ENCODE assay signal across 22 mouse cellular contexts in genomic region chr3:102462703-102463336, GRCm38 (mm10). TPM values are rescaled to one million over a fixed set of nuclear protein-coding genes. Genes with fewer than 3 reads are reported as not detected.
DNase-seq lines count a peak whose midpoint lies in the region; ATAC-seq and TF ChIP-seq lines count a peak whose summit lies in the region.
"Had no signal": no experiment of that assay in that cellular context is flagged by ENCODE, and none has a peak within 500 bp of the region (broad histone marks: within the 10 kb centered on the region; RNA-seq: fewer than 3 reads in every experiment).

No protein-coding gene starts in this region.

- DNase-seq in forebrain, embryonic 11.5 days (ENCODE audit: low spot score) = no peak
- DNase-seq in heart, adult 11 months = peak; percentile 84
- DNase-seq in heart, postnatal 4 days = no peak
- no peak for DNase-seq in forebrain, postnatal 0 days
- DNase-seq in gastrocnemius, postnatal 10 days = no peak
- DNase-seq in frontal cortex, adult 2 months (ENCODE audit: extremely low spot score in 1 of 2, low spot score in 1 of 2) = no peak
- DNase-seq: adrenal gland, adult 8-10 months; adrenal gland, postnatal 25 days; cerebellum, adult 18-20 months; cerebellum, adult 9-10 months; cerebellum, postnatal 14 days; gastrocnemius, postnatal 14 days; heart, adult 18-20 months; heart, postnatal 36 days had no signal

- no peak for TF ChIP-seq CTCF in forebrain, postnatal 0 days (IDR thresholded peaks at IDR 0.05; ENCODE audit: low read depth)

- H3K27ac ChIP-seq in forebrain, embryonic 13.5 days = no peak overlapping the region
- H3K27ac ChIP-seq in forebrain, embryonic 11.5 days (ENCODE audit: low read depth, low read length) = no peak overlapping the region
- no peak overlapping the region for H3K27ac ChIP-seq in forebrain, postnatal 0 days (ENCODE audit: low read depth, low read length)
- H3K27ac ChIP-seq: heart, embryonic 15.5 days; hindbrain, embryonic 14.5 days; hindbrain, postnatal 0 days had no signal

- H3K27me3 ChIP-seq in forebrain, embryonic 13.5 days = no peaks in the 10 kb centered on the region
- no peaks in the 10 kb centered on the region for H3K27me3 ChIP-seq in forebrain, embryonic 11.5 days (ENCODE audit: control insufficient read depth, insufficient read depth, low read length)
- no peaks in the 10 kb centered on the region for H3K27me3 ChIP-seq in forebrain, postnatal 0 days (ENCODE audit: insufficient read depth, low read length)
- H3K27me3 ChIP-seq: heart, embryonic 15.5 days had no signal

- no peak overlapping the region for H3K4me2 ChIP-seq in forebrain, embryonic 13.5 days
- H3K4me2 ChIP-seq in forebrain, embryonic 11.5 days (ENCODE audit: low read depth, low read length, severe bottlenecking) = no peak overlapping the region
- no peak overlapping the region for H3K4me2 ChIP-seq in forebrain, postnatal 0 days (ENCODE audit: low read depth)
- H3K4me2 ChIP-seq: heart, embryonic 12.5 days; heart, embryonic 15.5 days; hindbrain, embryonic 14.5 days had no signal

- no peak overlapping the region for H3K9ac ChIP-seq in forebrain, embryonic 13.5 days
- no peak overlapping the region for H3K9ac ChIP-seq in forebrain, embryonic 11.5 days (ENCODE audit: low read length)
- no peak overlapping the region for H3K9ac ChIP-seq in forebrain, postnatal 0 days
- H3K9ac ChIP-seq: heart, embryonic 12.5 days; heart, embryonic 15.5 days; hindbrain, embryonic 14.5 days had no signal

- H3K4me1 ChIP-seq in forebrain, embryonic 13.5 days = no peaks in the 10 kb centered on the region
- H3K4me1 ChIP-seq in forebrain, embryonic 11.5 days (replicated peaks; ENCODE audit: control insufficient read depth, insufficient read depth, low read length) = no peaks in the 10 kb centered on the region
- no peaks in the 10 kb centered on the region for H3K4me1 ChIP-seq in forebrain, postnatal 0 days (ENCODE audit: insufficient read depth)
- H3K4me1 ChIP-seq: heart, embryonic 12.5 days; heart, embryonic 15.5 days had no signal

- H3K9me3 ChIP-seq in forebrain, embryonic 13.5 days (replicated peaks) = no peaks in the 10 kb centered on the region
- H3K9me3 ChIP-seq in forebrain, embryonic 11.5 days (ENCODE audit: control insufficient read depth, low read length) = no peaks in the 10 kb centered on the region
- no peaks in the 10 kb centered on the region for H3K9me3 ChIP-seq in forebrain, postnatal 0 days (ENCODE audit: low read length)
- H3K9me3 ChIP-seq: heart, embryonic 12.5 days; heart, embryonic 15.5 days had no signal

- H3K36me3 ChIP-seq in forebrain, embryonic 13.5 days (ENCODE audit: poor library complexity, severe bottlenecking) = no peaks in the 10 kb centered on the region
- no peaks in the 10 kb centered on the region for H3K36me3 ChIP-seq in forebrain, embryonic 11.5 days (ENCODE audit: control insufficient read depth, insufficient read depth, low read length)
- H3K36me3 ChIP-seq in forebrain, postnatal 0 days (ENCODE audit: insufficient read depth) = no peaks in the 10 kb centered on the region
- H3K36me3 ChIP-seq: heart, embryonic 12.5 days; heart, embryonic 15.5 days had no signal

- 58% methylated on average over 6 of the region's 9 CpGs for WGBS in forebrain, embryonic 13.5 days
- WGBS in forebrain, embryonic 11.5 days = 65% methylated on average over 9 of the region's 9 CpGs
- WGBS in forebrain, postnatal 0 days = 48% methylated on average over 9 of the region's 9 CpGs

- no peak overlapping the region for H3K4me3 ChIP-seq in forebrain, embryonic 13.5 days
- H3K4me3 ChIP-seq in forebrain, embryonic 11.5 days (ENCODE audit: low read depth, low read length) = no peak overlapping the region
- no peak overlapping the region for H3K4me3 ChIP-seq in forebrain, postnatal 0 days (ENCODE audit: low read depth, low read length)
- H3K4me3 ChIP-seq: heart, embryonic 12.5 days; heart, embryonic 15.5 days had no signal

- ATAC-seq in forebrain, embryonic 13.5 days = peak; percentile 67
- ATAC-seq in forebrain, embryonic 11.5 days (replicated peaks; ENCODE audit: low FRiP score) = no peak
- ATAC-seq in forebrain, postnatal 0 days = peak; percentile 61; the same call in 1 of the 2 replicates
- ATAC-seq: activated CD4-positive, CD25-positive, alpha-beta regulatory T cell, adult 4 months; hindbrain, postnatal 0 days; inflammation-experienced regulatory T-cells, adult 6 months; intestine, embryonic 16.5 days had no signal

RNA-seq across cellular contexts. Expression of gene Ngf, which starts 6.9 kb away (rescaled TPM):
- polyA plus RNA-seq in forebrain, embryonic 13.5 days (2015; fragmentation: Nextera tagmentation; extraction: Ambion mirVana) = 0.25 and 0.40 TPM in 2 replicates
- 0.57 and 1.0 TPM in 2 replicates for polyA plus RNA-seq in forebrain, embryonic 11.5 days (2014; fragmentation: Nextera tagmentation; extraction: Ambion mirVana)
- 1 to 10 TPM; 6.3 to 7.2 TPM for total RNA-seq in heart, postnatal 4 days (2021)
- total RNA-seq in forebrain, postnatal 0 days (2014; rRNA removed) = 1.2 and 3.2 TPM in 2 replicates
- 1.1 and 1.2 TPM in 2 replicates for polyA plus RNA-seq in forebrain, postnatal 0 days (2015; fragmentation: Nextera tagmentation; extraction: Ambion mirVana)
- total RNA-seq in gastrocnemius, postnatal 10 days (2021) = 1 to 10 TPM; 1.3 to 1.8 TPM
- polyA plus RNA-seq in frontal cortex, adult 2 months (2012; rRNA removed) = 8.6 and 11.0 TPM in 2 replicates
- polyA plus RNA-seq: activated CD4-positive, CD25-positive, alpha-beta regulatory T cell, adult 4 months had no signal
